Mouse (Mus musculus) CD8-positive naive resting alpha-beta T cell, adult 2 months (primary cell): Measurements from ENCODE around the gene Slc17a7.
"Not testable (repeated sequence)": the region's sequence is repeated elsewhere in the genome, so short reads cannot be mapped to it uniquely, and the experiment has no call there.

Source experiments
- DNase-seq, 2 experiments: peaks; one replicate each; pipeline ENCODE4 v3.0.0; 2022; ENCODE audit warnings: low read depth in 2 of 2, low spot score in 2 of 2

Slc17a7 gene

GRCm38 (mm10) chr7:45133446-45134159, 30.1 kb upstream of the Slc17a7 start:
- DNase-seq = no peak

DNA sequence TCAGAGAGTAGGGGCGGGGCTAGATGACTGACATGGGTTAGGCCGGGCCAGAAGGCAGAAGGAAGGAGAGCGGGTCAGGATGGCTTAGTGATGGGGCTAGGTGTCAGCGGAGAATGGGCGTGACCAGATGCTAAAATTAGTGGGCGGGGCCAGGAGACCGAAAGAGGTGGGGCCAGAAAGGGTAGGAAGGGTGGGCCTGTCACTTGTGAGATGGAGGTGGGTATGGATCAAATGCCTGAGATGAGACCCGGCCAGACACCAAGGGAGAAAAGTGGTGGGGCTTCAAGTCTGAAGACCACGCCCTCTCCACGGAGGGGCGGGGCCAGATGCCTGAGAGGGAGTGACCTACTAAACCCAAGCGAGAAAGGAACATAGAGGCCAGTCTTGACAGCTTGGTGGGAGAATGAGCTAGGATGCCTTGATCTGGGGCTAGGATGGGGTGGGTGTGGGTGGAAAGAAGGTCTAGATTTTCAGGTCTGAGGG, 29.2 kb upstream of the Slc17a7 start:
- no peak for DNase-seq

DNA sequence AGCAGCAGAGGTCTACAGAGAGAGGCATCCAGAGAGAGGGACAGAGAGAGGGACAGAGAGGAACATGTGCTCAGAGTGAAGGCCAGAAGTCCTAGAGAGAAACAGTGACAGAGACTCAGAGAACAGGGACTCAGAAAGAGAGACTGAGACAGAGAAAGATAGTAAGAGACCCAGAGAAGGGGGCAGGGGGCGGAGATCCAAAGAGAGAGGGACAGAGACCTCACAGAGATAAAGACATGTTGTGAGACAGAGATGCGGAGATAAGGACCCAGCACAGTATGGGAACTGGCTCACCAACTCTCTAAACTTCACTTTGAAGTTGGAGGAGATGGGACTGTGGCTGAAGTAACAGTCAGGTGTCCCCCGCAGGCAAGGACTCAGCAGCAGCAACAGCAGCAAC, 28.4 kb upstream of the Slc17a7 start:
- no peak for DNase-seq

DNA sequence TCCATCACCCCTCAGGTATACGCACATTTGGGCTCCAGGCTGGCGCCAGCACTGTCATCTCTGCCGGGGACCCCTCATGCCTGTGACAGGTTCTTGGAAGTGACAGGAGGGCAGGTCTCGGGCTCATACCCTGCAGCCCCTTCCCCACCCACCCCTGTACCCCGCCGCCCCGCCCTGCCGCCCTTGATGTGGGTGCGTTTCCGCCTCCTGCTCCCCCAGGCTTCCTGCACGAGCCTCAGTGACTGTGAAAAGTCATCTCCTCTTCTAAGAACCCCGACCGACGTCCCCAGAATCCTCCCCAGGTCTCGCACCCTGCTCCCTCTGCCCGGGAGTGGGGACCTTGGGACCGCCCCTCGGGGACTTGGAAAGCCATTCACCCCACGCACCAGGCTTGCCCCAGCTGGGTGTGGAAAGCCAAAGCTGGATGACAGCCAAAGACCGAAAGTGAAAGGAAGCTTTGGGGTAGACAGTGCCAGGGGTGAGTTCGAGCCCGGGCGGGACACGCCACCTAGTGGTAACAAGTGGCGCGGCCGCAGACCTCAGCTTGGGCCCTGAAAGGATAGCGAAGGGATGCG, 27.7 kb upstream of the Slc17a7 start, which contains the start of the genes Gm45713 and Flt3l:
Gene Gm45713 (minus strand): TSS at position 239 of the 575 bp plus-strand sequence.
Gene Flt3l (minus strand): TSS at position 440 of the 575 bp plus-strand sequence.
- DNase-seq = peak; percentile 91 to 94

DNA sequence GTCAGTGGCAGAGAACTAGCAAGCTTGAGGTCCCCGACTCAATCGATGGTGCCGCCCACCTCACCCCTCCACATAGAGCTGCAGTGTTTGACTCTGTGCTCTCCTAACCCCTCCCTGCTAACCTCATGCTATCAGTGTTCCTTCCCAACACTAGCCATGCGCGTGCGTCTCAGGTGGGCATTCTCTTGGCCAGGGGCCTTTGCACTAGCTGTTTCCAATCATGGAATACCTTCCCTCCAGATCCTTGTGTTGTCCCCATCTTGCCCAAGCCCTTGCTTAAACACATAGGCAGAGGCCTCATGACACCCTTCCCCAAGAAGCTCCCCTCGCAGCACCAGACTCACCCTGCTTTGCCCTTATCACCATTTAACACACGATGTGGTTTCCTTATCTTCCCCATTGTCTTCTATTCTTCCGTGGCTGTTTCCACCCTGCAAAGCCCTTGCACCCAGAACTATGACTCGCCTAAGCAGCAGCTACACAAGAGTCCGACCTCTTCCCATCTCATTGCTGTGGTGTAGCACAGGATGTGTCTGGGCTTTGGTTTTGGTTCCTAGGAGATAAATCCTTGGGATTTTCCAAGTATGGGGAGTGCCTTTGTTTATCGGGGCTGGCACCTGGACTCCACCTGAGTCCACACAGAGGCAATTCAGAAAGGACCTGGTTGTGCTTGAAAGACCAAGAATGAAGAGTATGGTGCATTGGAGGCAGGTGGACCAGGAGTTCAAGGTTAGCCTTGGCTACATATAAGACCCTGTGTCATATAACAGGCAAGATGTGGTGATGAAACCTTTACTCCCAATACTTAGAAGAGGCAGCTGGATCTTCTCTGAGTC, 26.4 kb upstream of the Slc17a7 start:
- no peak for DNase-seq

DNA sequence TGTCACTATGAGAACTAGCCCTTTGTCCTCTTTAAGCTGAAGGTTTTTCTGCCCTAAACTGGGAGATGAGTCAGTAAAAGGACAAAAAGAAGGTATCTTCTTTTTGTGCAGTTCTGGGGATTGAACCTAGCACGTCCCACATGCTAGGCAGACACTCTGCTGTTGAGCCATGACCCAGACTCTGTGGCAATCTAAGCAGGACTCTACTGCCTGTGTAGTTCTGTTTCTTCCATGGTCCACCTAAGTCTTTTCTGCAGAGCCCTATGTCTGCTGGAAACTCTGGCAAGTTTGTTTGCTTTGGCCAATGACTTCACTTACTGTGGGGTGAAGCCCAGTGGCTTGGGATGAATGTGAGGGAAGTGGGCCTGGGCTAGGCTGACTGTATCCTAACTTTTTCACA, 25.3 kb upstream of the Slc17a7 start:
- DNase-seq = no peak

- no peak for DNase-seq
These were observed 23.6 kb upstream of the Slc17a7 start for GRCm38 (mm10) chr7:45139904-45140723.

GRCm38 (mm10) chr7:45141319-45141718, 22.4 kb upstream of the Slc17a7 start:
- DNase-seq = no peak

- DNase-seq = no peak
These were observed 21.8 kb upstream of the Slc17a7 start for GRCm38 (mm10) chr7:45141914-45142313.

- no peak for DNase-seq
These were observed 19.2 kb upstream of the Slc17a7 start for GRCm38 (mm10) chr7:45144368-45145174.

DNA sequence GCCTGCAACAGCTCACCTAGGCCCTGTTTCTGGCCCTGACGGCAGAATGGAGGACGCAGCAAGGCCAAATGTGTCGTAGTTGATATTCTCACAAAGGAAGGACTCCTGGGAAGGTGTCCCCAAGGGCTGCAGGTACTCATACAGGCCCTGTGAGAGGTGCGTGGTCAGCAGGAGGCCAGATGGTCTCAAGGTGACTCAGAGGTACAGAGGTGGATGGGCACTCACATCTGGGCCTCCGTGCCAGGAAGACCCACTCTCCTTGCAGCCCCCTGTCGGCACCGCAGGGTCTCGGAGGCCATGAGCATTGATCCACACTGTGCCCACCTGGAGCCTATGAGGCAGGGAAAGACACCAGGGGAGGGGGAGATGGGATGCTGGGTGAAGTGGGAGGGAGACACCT, 18.3 kb upstream of the Slc17a7 start:
- no peak for DNase-seq

GRCm38 (mm10) chr7:45147267-45147666, 16.5 kb upstream of the Slc17a7 start:
- no peak for DNase-seq

- DNase-seq = no peak
These were observed 15.8 kb upstream of the Slc17a7 start for GRCm38 (mm10) chr7:45147899-45148298.

DNA sequence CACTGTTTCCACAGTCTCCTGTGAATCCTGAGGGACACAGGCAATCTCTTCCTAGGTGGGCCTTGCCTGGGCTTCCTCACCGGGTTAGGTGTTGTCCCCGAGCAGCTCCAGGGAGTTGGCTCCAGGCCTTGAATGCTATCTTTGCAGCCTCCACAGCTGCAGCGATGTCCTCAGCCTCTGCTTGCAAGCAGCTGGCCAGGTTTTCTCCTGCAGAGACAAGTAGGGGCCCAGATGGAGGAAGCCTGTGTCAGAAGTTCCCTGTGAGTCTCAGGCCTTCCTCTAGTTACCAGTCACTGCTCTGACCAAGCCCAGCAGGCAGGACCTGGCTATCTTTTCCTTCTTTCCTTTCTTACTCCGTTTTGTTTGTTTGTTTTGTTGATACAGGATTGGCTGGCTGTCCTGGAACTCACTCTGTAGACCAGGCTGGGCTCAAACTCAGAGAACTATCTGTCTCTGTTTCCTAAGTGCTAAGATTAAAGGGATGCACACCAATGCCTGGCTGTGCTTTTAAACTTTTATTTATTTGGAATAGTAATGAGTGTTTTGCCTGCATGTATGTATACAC, 15.1 kb upstream of the Slc17a7 start:
- DNase-seq = no peak

DNA sequence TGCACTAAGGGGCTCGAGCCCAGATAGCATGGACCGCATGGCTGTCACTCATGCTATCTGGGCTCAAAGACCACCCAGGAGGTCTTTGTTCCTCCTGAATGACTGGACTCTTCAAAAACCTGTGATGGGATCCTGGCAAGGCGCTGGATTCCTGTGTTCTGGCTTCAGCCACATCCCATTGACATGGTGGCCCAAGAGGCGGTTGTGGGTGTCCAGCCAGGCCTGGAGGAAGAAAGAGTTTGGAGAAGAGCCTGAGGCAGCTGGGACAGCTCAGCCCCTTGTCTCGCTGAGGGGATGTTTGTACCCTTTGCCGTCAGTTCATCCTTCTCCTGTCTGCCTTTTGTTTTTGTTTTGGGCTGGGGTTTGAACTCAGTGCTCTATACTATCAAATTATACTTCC, 14.2 kb upstream of the Slc17a7 start:
- DNase-seq = no peak

DNA sequence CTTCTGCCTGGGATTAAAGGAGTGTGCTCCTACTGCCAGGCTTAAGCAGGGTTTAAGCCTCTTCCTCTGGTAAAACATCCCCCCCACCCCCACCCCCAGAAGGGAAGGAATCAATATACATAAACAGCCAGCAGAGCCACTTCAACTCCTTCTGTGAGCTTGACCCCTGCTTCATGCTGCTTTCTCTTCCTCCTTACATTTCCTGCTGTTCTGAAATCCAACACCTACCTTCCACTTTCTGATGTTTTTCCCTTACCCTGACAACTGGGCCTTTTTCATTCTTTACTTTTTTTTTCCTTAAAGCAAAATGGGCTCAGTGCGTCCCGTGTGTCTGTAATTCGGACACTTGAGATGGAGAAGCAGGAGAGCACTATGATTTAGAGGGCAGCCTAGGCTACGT, 13.4 kb upstream of the Slc17a7 start:
- DNase-seq = no peak

GRCm38 (mm10) chr7:45151303-45151702, 12.4 kb upstream of the Slc17a7 start:
- no peak for DNase-seq

DNA sequence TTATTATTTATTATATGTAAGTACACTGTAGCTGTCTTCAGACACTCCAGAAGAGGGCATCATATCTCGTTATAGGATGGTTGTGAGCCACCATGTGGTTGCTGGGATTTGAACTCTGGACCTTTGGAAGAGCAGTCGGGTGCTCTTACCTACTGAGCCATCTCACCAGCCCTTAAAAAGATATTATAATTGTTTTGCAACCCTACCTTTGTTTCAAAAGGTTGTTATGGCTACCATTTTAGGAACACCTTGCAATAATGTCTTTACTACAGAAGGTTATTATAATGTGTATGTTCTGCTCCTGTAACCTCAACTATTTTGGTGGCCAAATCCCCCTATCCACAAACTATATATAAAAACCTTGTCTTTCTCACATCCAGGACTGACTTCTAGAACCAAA, 10.7 kb upstream of the Slc17a7 start:
- not testable (repeated sequence) for DNase-seq

- no peak for DNase-seq
These were observed 10.2 kb upstream of the Slc17a7 start for GRCm38 (mm10) chr7:45153586-45153985.
